Mouse (Mus musculus): ENCODE results near the gene Capn12. TPM values are rescaled to one million over a fixed set of nuclear protein-coding genes. Genes with fewer than 3 reads are reported as not detected.
A peak's percentile ranks its signal among the peaks of the same experiment; 100 is the strongest.

Capn12 gene
- polyA plus RNA-seq, 1 experiment: 0.14 TPM

DNA sequence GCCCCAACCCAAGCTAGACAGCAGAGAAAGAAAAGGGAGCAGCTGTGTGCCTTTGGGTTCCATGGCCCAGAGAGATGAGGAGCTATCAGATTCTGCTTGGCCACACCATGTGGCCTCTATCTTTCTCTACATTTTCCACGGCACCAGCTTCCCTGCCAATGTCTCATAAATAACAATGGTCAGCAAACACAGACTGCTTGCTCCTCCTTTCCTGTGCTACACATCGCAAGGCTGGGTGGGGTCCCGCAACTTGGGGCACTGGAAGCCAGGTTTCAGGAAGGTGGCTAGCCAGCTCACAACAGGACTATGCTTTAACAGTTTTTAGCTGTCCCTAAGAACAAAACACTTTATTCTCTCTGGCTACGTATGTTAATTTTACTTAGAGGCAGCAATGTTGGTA, 55.6 kb downstream of the Capn12 start:
- H3K27ac ChIP-seq (ENCODE audit: control insufficient read depth, insufficient read depth, low read depth, low read length): no peak overlapping the region
- no peak overlapping the region for H3K4me3 ChIP-seq (ENCODE audit: control insufficient read depth, low read depth, low read length)
- H3K27me3 ChIP-seq (ENCODE audit: control insufficient read depth, insufficient read depth, low read length): no peaks in the 10 kb centered on the region
- TF ChIP-seq CTCF (IDR thresholded peaks at IDR 0.05; ENCODE audit: control insufficient read depth, insufficient read depth, insufficient replicate concordance, low read depth, low read length): no peak
- TF ChIP-seq POLR2A (IDR thresholded peaks at IDR 0.05; ENCODE audit: control insufficient read depth, low read depth, low read length): no peak
- peaks cover 3% of the 10 kb centered on the region for H3K4me1 ChIP-seq (ENCODE audit: control insufficient read depth, insufficient read depth, low read length)
- no peaks in the 10 kb centered on the region for H3K36me3 ChIP-seq (ENCODE audit: control insufficient read depth, insufficient read depth, low read length)

GRCm38 (mm10) chr7:28938654-28939053, 57.4 kb downstream of the Capn12 start:
- Histone ChIP-seq H3K4me1 (ENCODE audit: control insufficient read depth, insufficient read depth, low read length) (peaks cover 3% of the 10 kb centered on the region), H3K27me3 (ENCODE audit: control insufficient read depth, insufficient read depth, low read length) (no peaks in the 10 kb centered on the region), H3K27ac (ENCODE audit: control insufficient read depth, insufficient read depth, low read depth, low read length) (no peak overlapping the region), H3K36me3 (ENCODE audit: control insufficient read depth, insufficient read depth, low read length) (no peaks in the 10 kb centered on the region), H3K4me3 (ENCODE audit: control insufficient read depth, low read depth, low read length) (no peak overlapping the region)
- TF ChIP-seq POLR2A (IDR thresholded peaks at IDR 0.05; ENCODE audit: control insufficient read depth, low read depth, low read length) (no peak), CTCF (IDR thresholded peaks at IDR 0.05; ENCODE audit: control insufficient read depth, insufficient read depth, insufficient replicate concordance, low read depth, low read length) (no peak)

DNA sequence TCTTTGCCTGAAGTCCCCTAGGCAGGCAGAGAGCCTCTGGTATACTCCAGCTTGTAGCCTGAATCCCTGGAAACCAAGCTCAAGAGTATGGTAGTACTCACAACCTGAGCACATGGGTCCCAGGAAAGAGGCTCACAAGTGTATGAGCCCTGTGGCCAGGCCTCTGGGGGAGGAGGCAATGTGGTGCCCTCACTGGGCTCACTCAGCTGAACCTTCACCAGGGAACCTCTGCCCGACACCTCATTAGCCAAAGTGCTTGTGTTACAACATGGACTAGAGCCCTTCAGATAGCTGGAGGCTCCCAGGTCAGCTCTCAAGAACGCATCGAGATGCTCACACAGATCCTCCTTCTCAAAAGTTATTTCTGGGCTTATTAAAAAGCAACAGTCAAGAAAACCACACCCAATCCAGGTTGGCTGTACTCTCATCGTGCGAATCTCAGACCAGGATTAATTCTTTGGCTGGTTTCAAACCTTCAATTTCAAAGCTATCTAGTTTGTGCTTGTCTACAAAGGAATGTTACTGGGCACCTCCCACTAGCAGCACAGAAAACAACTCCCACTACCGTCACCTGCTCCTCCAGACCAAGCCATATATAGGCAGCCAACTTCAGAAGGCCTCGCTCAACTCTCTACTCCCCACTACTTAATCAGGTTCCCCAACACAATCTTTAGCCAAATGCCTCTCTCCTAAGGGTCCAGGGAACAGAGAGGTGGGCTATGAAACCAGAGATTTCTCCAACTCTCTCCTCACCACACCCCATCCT, 58.4 kb downstream of the Capn12 start:
- no peak for TF ChIP-seq CTCF (IDR thresholded peaks at IDR 0.05; ENCODE audit: control insufficient read depth, insufficient read depth, insufficient replicate concordance, low read depth, low read length)
- TF ChIP-seq POLR2A (IDR thresholded peaks at IDR 0.05; ENCODE audit: control insufficient read depth, low read depth, low read length): no peak
- Histone ChIP-seq H3K27me3 (ENCODE audit: control insufficient read depth, insufficient read depth, low read length) (no peaks in the 10 kb centered on the region), H3K4me1 (ENCODE audit: control insufficient read depth, insufficient read depth, low read length) (peaks cover 3% of the 10 kb centered on the region), H3K4me3 (ENCODE audit: control insufficient read depth, low read depth, low read length) (no peak overlapping the region), H3K36me3 (ENCODE audit: control insufficient read depth, insufficient read depth, low read length) (no peaks in the 10 kb centered on the region), H3K27ac (ENCODE audit: control insufficient read depth, insufficient read depth, low read depth, low read length) (peak overlapping the region; percentile 70)

GRCm38 (mm10) chr7:28941129-28941528, 59.9 kb downstream of the Capn12 start:
- Histone ChIP-seq H3K4me1 (ENCODE audit: control insufficient read depth, insufficient read depth, low read length) (peaks cover 3% of the 10 kb centered on the region), H3K27ac (ENCODE audit: control insufficient read depth, insufficient read depth, low read depth, low read length) (peak overlapping the region; percentile 59), H3K4me3 (ENCODE audit: control insufficient read depth, low read depth, low read length) (no peak overlapping the region), H3K36me3 (ENCODE audit: control insufficient read depth, insufficient read depth, low read length) (no peaks in the 10 kb centered on the region), H3K27me3 (ENCODE audit: control insufficient read depth, insufficient read depth, low read length) (no peaks in the 10 kb centered on the region)
- TF ChIP-seq POLR2A (IDR thresholded peaks at IDR 0.05; ENCODE audit: control insufficient read depth, low read depth, low read length) (no peak), CTCF (IDR thresholded peaks at IDR 0.05; ENCODE audit: control insufficient read depth, insufficient read depth, insufficient replicate concordance, low read depth, low read length) (no peak)

GRCm38 (mm10) chr7:28941542-28941941, 60.3 kb downstream of the Capn12 start:
- Histone ChIP-seq H3K4me3 (ENCODE audit: control insufficient read depth, low read depth, low read length) (no peak overlapping the region), H3K36me3 (ENCODE audit: control insufficient read depth, insufficient read depth, low read length) (no peaks in the 10 kb centered on the region), H3K27ac (ENCODE audit: control insufficient read depth, insufficient read depth, low read depth, low read length) (peak overlapping the region; percentile 59), H3K27me3 (ENCODE audit: control insufficient read depth, insufficient read depth, low read length) (no peaks in the 10 kb centered on the region), H3K4me1 (ENCODE audit: control insufficient read depth, insufficient read depth, low read length) (peaks cover 3% of the 10 kb centered on the region)
- no peak for TF ChIP-seq POLR2A (IDR thresholded peaks at IDR 0.05; ENCODE audit: control insufficient read depth, low read depth, low read length)

Other genes starting within 250 kb of the Capn12 start
- gene Fbxo27, start 188.6 kb upstream of the Capn12 start, polyA plus RNA-seq (2012; rRNA removed): 15.8 and 16.3 TPM in 2 replicates
- 7.2 and 8.1 TPM in 2 replicates for gene Fbxo17, start 164.6 kb upstream of the Capn12 start, polyA plus RNA-seq (2012; rRNA removed)
- 29.5 and 39.3 TPM in 2 replicates for gene Mrps12, start 139.6 kb upstream of the Capn12 start, polyA plus RNA-seq (2012; rRNA removed)
- 12.5 and 13.6 TPM in 2 replicates for gene Sars2, start 139.4 kb upstream of the Capn12 start, polyA plus RNA-seq (2012; rRNA removed)
- gene Ccer2, start 125.2 kb upstream of the Capn12 start, polyA plus RNA-seq (2012; rRNA removed): not detected in 2 replicates
- 144 and 203 TPM in 2 replicates for gene Sirt2, start 114.7 kb upstream of the Capn12 start, polyA plus RNA-seq (2012; rRNA removed)
- gene Nfkbib, start 113.9 kb upstream of the Capn12 start, polyA plus RNA-seq (2012; rRNA removed): 134 and 152 TPM in 2 replicates
- gene Rinl, start 92.5 kb upstream of the Capn12 start, polyA plus RNA-seq (2012; rRNA removed): 1.1 and 1.6 TPM in 2 replicates
- gene Hnrnpl, start 72.9 kb upstream of the Capn12 start, polyA plus RNA-seq (2012; rRNA removed): 162 and 200 TPM in 2 replicates
- 124 and 147 TPM in 2 replicates for gene Ech1, start 56.2 kb upstream of the Capn12 start, polyA plus RNA-seq (2012; rRNA removed)
- gene Lgals4, start 47.6 kb upstream of the Capn12 start, polyA plus RNA-seq (2012; rRNA removed): 13.8 and 17.5 TPM in 2 replicates
- 1.4 and 1.7 TPM in 2 replicates for gene Lgals7, start 17.6 kb upstream of the Capn12 start, polyA plus RNA-seq (2012; rRNA removed)
- gene Actn4, start 80.9 kb downstream of the Capn12 start, polyA plus RNA-seq (2012; rRNA removed): 73.9 and 77.5 TPM in 2 replicates
- 379 and 426 TPM in 2 replicates for gene Eif3k, start 100.4 kb downstream of the Capn12 start, polyA plus RNA-seq (2012; rRNA removed)
- 58.8 and 83.2 TPM in 2 replicates for gene Map4k1, start 100.6 kb downstream of the Capn12 start, polyA plus RNA-seq (2012; rRNA removed)
- gene Ryr1, start 243.8 kb downstream of the Capn12 start, polyA plus RNA-seq (2012; rRNA removed): 0.70 and 1.1 TPM in 2 replicates

Measured in testis, adult 2 months (tissue).